Mouse (Mus musculus) ovary, adult 18-20 months (tissue): ENCODE data around the gene Rab7b.

Experiments used
- DNase-seq: peaks from one replicate; pipeline ENCODE4 v3.0.0; 2022; ENCODE audit warnings: low spot score, mixed read lengths

Rab7b gene

GRCm38 (mm10) chr1:131738760-131739159, 50.3 kb downstream of the Rab7b start:
- no peak for DNase-seq

- no peak for DNase-seq
Measured at GRCm38 (mm10) chr1:131739481-131740160, 51.1 kb downstream of the Rab7b start.

- DNase-seq: no peak
Measured at GRCm38 (mm10) chr1:131743868-131744464, 55.5 kb downstream of the Rab7b start, which contains the start of gene Slc26a9. Gene Slc26a9, plus strand, starts transcription at chr1:131744022.

GRCm38 (mm10) chr1:131745391-131745790, 56.9 kb downstream of the Rab7b start:
- DNase-seq: no peak

- DNase-seq: no peak
Measured at GRCm38 (mm10) chr1:131747761-131748160, 59.3 kb downstream of the Rab7b start.

- DNase-seq: no peak
Measured at GRCm38 (mm10) chr1:131748636-131749035, 60.1 kb downstream of the Rab7b start.

GRCm38 (mm10) chr1:131749706-131750545, 61.4 kb downstream of the Rab7b start:
- DNase-seq: no peak

- no peak for DNase-seq
Measured at GRCm38 (mm10) chr1:131751181-131751890, 62.8 kb downstream of the Rab7b start.

GRCm38 (mm10) chr1:131751891-131752311, 63.4 kb downstream of the Rab7b start:
- peak; percentile 28 for DNase-seq

GRCm38 (mm10) chr1:131754212-131754829, 65.8 kb downstream of the Rab7b start:
- DNase-seq: no peak

GRCm38 (mm10) chr1:131754916-131755315, 66.4 kb downstream of the Rab7b start:
- DNase-seq: peak; percentile 24

- no peak for DNase-seq
Measured at GRCm38 (mm10) chr1:131757211-131757610, 68.7 kb downstream of the Rab7b start.

- DNase-seq: no peak
Measured at GRCm38 (mm10) chr1:131758796-131759195, 70.3 kb downstream of the Rab7b start.

- no peak for DNase-seq
Measured at GRCm38 (mm10) chr1:131759667-131760427, 71.4 kb downstream of the Rab7b start.

GRCm38 (mm10) chr1:131760428-131760820, 71.9 kb downstream of the Rab7b start:
- no peak for DNase-seq

- DNase-seq: no peak
Measured at GRCm38 (mm10) chr1:131761079-131761831, 72.8 kb downstream of the Rab7b start.

- DNase-seq: no peak
Measured at GRCm38 (mm10) chr1:131763683-131764082, 75.2 kb downstream of the Rab7b start.

GRCm38 (mm10) chr1:131764581-131765338, 76.3 kb downstream of the Rab7b start:
- no peak for DNase-seq
